Mouse (Mus musculus) C2C12 (cell line): ENCODE results near the gene Gusb.
A peak's percentile ranks its signal among the peaks of the same experiment; 100 is the strongest.

Experiments
- CTCF ChIP-seq: IDR thresholded peaks from one replicate; pipeline ENCODE4 v1.5.1; 2011; ENCODE audit not compliant: control insufficient read depth, insufficient read depth, insufficient read length
- MAX ChIP-seq: IDR thresholded peaks from one replicate; pipeline ENCODE4 v1.6.1; 2011; ENCODE audit warnings: mild to moderate bottlenecking, control low read depth

DNA sequence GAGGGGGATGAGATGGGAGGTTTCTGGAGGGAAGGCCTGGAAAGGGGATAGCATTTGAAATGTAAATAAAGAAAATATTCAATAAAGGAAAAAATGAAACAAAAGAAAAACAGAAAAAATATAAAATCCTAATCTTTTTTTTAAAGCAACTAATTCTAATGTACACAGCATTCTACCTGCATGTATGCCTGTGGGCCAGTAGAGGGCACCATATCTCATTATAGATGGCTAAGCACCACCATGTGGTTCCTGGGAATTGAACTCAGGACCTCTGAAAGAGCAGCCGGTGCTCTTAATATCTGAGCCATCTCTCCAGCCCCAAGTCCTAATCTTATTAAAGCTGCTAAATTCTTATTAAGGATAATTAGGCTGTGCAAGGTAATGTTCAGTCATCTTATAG, 4.5 kb upstream of the Gusb start:
- TF ChIP-seq CTCF, result peak; percentile 8
- TF ChIP-seq MAX, result no peak
